In genomic region chr10:81320550-81321347, GRCm38 (mm10) we compare ENCODE assay signal across 7 mouse cellular contexts. TPM values are rescaled to one million over a fixed set of nuclear protein-coding genes. Genes with fewer than 3 reads are reported as not detected.
DNase-seq lines count a peak whose midpoint lies in the region; ATAC-seq and TF ChIP-seq lines count a peak whose summit lies in the region.

Gene Cactin (plus strand): TSS chr10:81321103.

- TF ChIP-seq POLR2A in small intestine, adult 2 months (IDR thresholded peaks at IDR 0.05; ENCODE audit: low read depth, low read length), result peak; percentile 49; the same call in 1 of the 2 replicates

- H3K9me3 ChIP-seq in embryonic facial prominence, embryonic 10.5 days, result no peaks in the 10 kb centered on the region
- no peaks in the 10 kb centered on the region for H3K9me3 ChIP-seq in intestine, postnatal 0 days (ENCODE audit: control insufficient read depth)
- H3K9me3 ChIP-seq in midbrain, embryonic 12.5 days, result no peaks in the 10 kb centered on the region

- peak within 1 kb of the TSS; percentile 72 for H3K4me2 ChIP-seq in intestine, postnatal 0 days (replicated peaks; ENCODE audit: low read depth)
- peak within 1 kb of the TSS; percentile 70 for H3K4me2 ChIP-seq in midbrain, embryonic 12.5 days (replicated peaks)

- peaks cover 53% of the 10 kb centered on the region for H3K4me1 ChIP-seq in embryonic facial prominence, embryonic 10.5 days
- peaks cover 7% of the 10 kb centered on the region; the same call in 1 of the 2 replicates for H3K4me1 ChIP-seq in intestine, postnatal 0 days (replicated peaks; ENCODE audit: control insufficient read depth, insufficient read depth, low read length)
- peaks cover 38% of the 10 kb centered on the region for H3K4me1 ChIP-seq in midbrain, embryonic 12.5 days
- peaks cover 30% of the 10 kb centered on the region for H3K4me1 ChIP-seq in small intestine, adult 2 months (ENCODE audit: control insufficient read depth, insufficient read depth, insufficient read length, low read length)

- H3K9ac ChIP-seq in intestine, postnatal 0 days (ENCODE audit: low read depth, low read length), result peak within 1 kb of the TSS; percentile 89
- peak within 1 kb of the TSS; percentile 81 for H3K9ac ChIP-seq in midbrain, embryonic 12.5 days (replicated peaks)

- under 1% methylated on average over 68 of the region's 68 CpGs for whole genome bisulfite sequencing in embryonic facial prominence, embryonic 10.5 days
- WGBS in intestine, postnatal 0 days, result under 1% methylated on average over 68 of the region's 68 CpGs
- WGBS in midbrain, embryonic 12.5 days, result under 1% methylated on average over 68 of the region's 68 CpGs
- under 1% methylated on average over 68 of the region's 68 CpGs for WGBS in small intestine, adult 2 months

- H3K27ac ChIP-seq in embryonic facial prominence, embryonic 10.5 days (replicated peaks), result peak within 1 kb of the TSS; percentile 95
- peak within 1 kb of the TSS; percentile 85 for H3K27ac ChIP-seq in intestine, postnatal 0 days (ENCODE audit: low read depth, low read length)
- H3K27ac ChIP-seq in midbrain, embryonic 12.5 days (replicated peaks), result peak within 1 kb of the TSS; percentile 85
- H3K27ac ChIP-seq in small intestine, adult 2 months (ENCODE audit: insufficient read depth, low read depth, low read length), result peak within 1 kb of the TSS; percentile 91

- peak within 1 kb of the TSS; percentile 87 for H3K4me3 ChIP-seq in embryonic facial prominence, embryonic 10.5 days
- H3K4me3 ChIP-seq in intestine, postnatal 0 days (ENCODE audit: low read depth, low read length), result peak within 1 kb of the TSS; percentile 87
- H3K4me3 ChIP-seq in midbrain, embryonic 12.5 days, result peak within 1 kb of the TSS; percentile 96
- peak within 1 kb of the TSS; percentile 82 for H3K4me3 ChIP-seq in small intestine, adult 2 months (ENCODE audit: low read depth, low read length)

- DNase-seq in adrenal gland, postnatal 10 days, result peak; percentile 99
- peak; percentile 100 for DNase-seq in embryonic facial prominence, embryonic 10.5 days (ENCODE audit: low spot score)
- DNase-seq in gonadal fat pad, adult 2 months (ENCODE audit: low read depth), result peak; percentile 97
- peak; percentile 100 for DNase-seq in left cerebral cortex, postnatal 4 days

- intact Hi-C loops in left cerebral cortex, postnatal 4 days (cut with DNase I), result no loop called here

- ATAC-seq in intestine, postnatal 0 days, result peak; percentile 89
- ATAC-seq in midbrain, embryonic 12.5 days (ENCODE audit: low FRiP score, low read depth), result peak; percentile 91

- TF ChIP-seq CTCF in intestine, postnatal 0 days (IDR thresholded peaks at IDR 0.05; ENCODE audit: low read depth), result peak; percentile 52
- TF ChIP-seq CTCF in small intestine, adult 2 months (IDR thresholded peaks at IDR 0.05; ENCODE audit: extremely low read depth, insufficient read length, insufficient replicate concordance, low read depth, low read length), result no peak

- peaks cover 69% of the 10 kb centered on the region for H3K36me3 ChIP-seq in embryonic facial prominence, embryonic 10.5 days (replicated peaks)
- H3K36me3 ChIP-seq in intestine, postnatal 0 days (ENCODE audit: control insufficient read depth, insufficient read depth), result peaks cover 46% of the 10 kb centered on the region
- peaks cover 65% of the 10 kb centered on the region for H3K36me3 ChIP-seq in midbrain, embryonic 12.5 days
- peaks cover 34% of the 10 kb centered on the region for H3K36me3 ChIP-seq in small intestine, adult 2 months (ENCODE audit: control insufficient read depth, insufficient read depth, low read length)

- 0 out of 2 replicates have a peak, but pooled peaks cover 6% of the 10 kb centered on the region for H3K27me3 ChIP-seq in embryonic facial prominence, embryonic 10.5 days (replicated peaks; ENCODE audit: low read depth, poor library complexity, severe bottlenecking)
- H3K27me3 ChIP-seq in intestine, postnatal 0 days (replicated peaks; ENCODE audit: control insufficient read depth, insufficient read depth, low read length), result no peaks in the 10 kb centered on the region
- H3K27me3 ChIP-seq in midbrain, embryonic 12.5 days, result peaks cover 11% of the 10 kb centered on the region; the same call in 1 of the 2 replicates
- H3K27me3 ChIP-seq in small intestine, adult 2 months (ENCODE audit: control insufficient read depth, insufficient read depth, low read length), result no peaks in the 10 kb centered on the region

RNA-seq across cellular contexts. Expression of gene Cactin, which starts in this region (rescaled TPM):
- total RNA-seq in adrenal gland, postnatal 10 days (2021), result 10 to 100 TPM; 29.4 to 35.4 TPM
- 52.3 and 54.3 TPM in 2 replicates for polyA plus RNA-seq in embryonic facial prominence, embryonic 10.5 days (2016; fragmentation: Nextera tagmentation; extraction: Ambion mirVana)
- polyA plus RNA-seq in gonadal fat pad, adult 2 months (2012; rRNA removed), result 24.8 and 25.0 TPM in 2 replicates
- polyA plus RNA-seq in intestine, postnatal 0 days (2015; fragmentation: Nextera tagmentation; extraction: Ambion mirVana), result 14.7 and 15.0 TPM in 2 replicates
- total RNA-seq in left cerebral cortex, postnatal 4 days (2021), result 10 to 100 TPM; 26.5 to 26.9 TPM
- 58.8 and 60.5 TPM in 2 replicates for polyA plus RNA-seq in midbrain, embryonic 12.5 days (2016; fragmentation: Nextera tagmentation; extraction: Ambion mirVana)
- polyA plus RNA-seq in small intestine, adult 2 months (2012; rRNA removed), result 16.6 and 29.2 TPM in 2 replicates

Comparison
In these comparisons a context has a peak if more than half of its experiments do, and no peak if none do; other contexts are left out.
1. Peak in every context shown above with its lines: DNase-seq, ATAC-seq, H3K4me3 ChIP-seq and H3K27ac ChIP-seq.